Mouse (Mus musculus): ENCODE measurements around the gene Ifi27l2a. TPM values are rescaled to one million over a fixed set of nuclear protein-coding genes. Genes with fewer than 3 reads are reported as not detected.

Ifi27l2a gene
- polyA plus RNA-seq (2012; ENCODE audit: low replicate concordance) = 42.1 and 222 TPM in 2 replicates

GRCm38 (mm10) chr12:103443524-103443923 lies at the start of gene Ifi27l2a:
Gene Ifi27l2a (minus strand): TSS chr12:103443680.

GRCm38 (mm10) chr12:103457140-103457539 lies 13.7 kb upstream of the Ifi27l2a start, which contains the start of gene Ifi27l2b:
Gene Ifi27l2b (minus strand): TSS chr12:103457223.

GRCm38 (mm10) chr12:103433986-103434731 lies 9.3 kb downstream of the Ifi27l2a start, which contains the start of gene Ifi27:
Gene Ifi27 (plus strand): TSS chr12:103434211.

GRCm38 (mm10) chr12:103425729-103426470 lies 17.6 kb downstream of the Ifi27l2a start, which contains the start of gene Ddx24:
Gene Ddx24 (minus strand): TSS chr12:103425830.

GRCm38 (mm10) chr12:103407720-103408119 lies 35.8 kb downstream of the Ifi27l2a start, which contains the start of gene 9330161L09Rik:
Gene 9330161L09Rik (minus strand): TSS chr12:103407820.

Other genes with a start within 250 kb of the Ifi27l2a start
- gene Prima1, start 201.5 kb downstream of the Ifi27l2a start, polyA plus RNA-seq (2012; ENCODE audit: low replicate concordance) = not detected in 2 replicates
- not detected in 2 replicates for gene Fam181a, start 132.7 kb downstream of the Ifi27l2a start, polyA plus RNA-seq (2012; ENCODE audit: low replicate concordance)
- gene Asb2, start 87.7 kb downstream of the Ifi27l2a start, polyA plus RNA-seq (2012; ENCODE audit: low replicate concordance) = 132 and 134 TPM in 2 replicates
- gene Otub2, start 55.0 kb downstream of the Ifi27l2a start, polyA plus RNA-seq (2012; ENCODE audit: low replicate concordance) = 1.3 and 1.9 TPM in 2 replicates
- gene 9330161L09Rik, start 35.9 kb downstream of the Ifi27l2a start, polyA plus RNA-seq (2012; ENCODE audit: low replicate concordance) = 0.12 TPM in 1 of 2 replicates, not detected in the other
- gene Ddx24, start 17.9 kb downstream of the Ifi27l2a start, polyA plus RNA-seq (2012; ENCODE audit: low replicate concordance) = 15.8 and 31.3 TPM in 2 replicates
- 11.4 and 14.9 TPM in 2 replicates for gene Ifi27, start 9.5 kb downstream of the Ifi27l2a start, polyA plus RNA-seq (2012; ENCODE audit: low replicate concordance)
- not detected in 2 replicates for gene Ifi27l2b, start 13.5 kb upstream of the Ifi27l2a start, polyA plus RNA-seq (2012; ENCODE audit: low replicate concordance)
- gene Ppp4r4, start 88.6 kb upstream of the Ifi27l2a start, polyA plus RNA-seq (2012; ENCODE audit: low replicate concordance) = 0.02 and 0.04 TPM in 2 replicates
- gene Serpina10, start 187.8 kb upstream of the Ifi27l2a start, polyA plus RNA-seq (2012; ENCODE audit: low replicate concordance) = not detected in 2 replicates
- gene Serpina6, start 213.5 kb upstream of the Ifi27l2a start, polyA plus RNA-seq (2012; ENCODE audit: low replicate concordance) = not detected in 2 replicates
- gene Serpina16, start 232.5 kb upstream of the Ifi27l2a start, polyA plus RNA-seq (2012; ENCODE audit: low replicate concordance) = not detected in 2 replicates